Mouse (Mus musculus): ENCODE measurements around the gene Tmem123.

DNA sequence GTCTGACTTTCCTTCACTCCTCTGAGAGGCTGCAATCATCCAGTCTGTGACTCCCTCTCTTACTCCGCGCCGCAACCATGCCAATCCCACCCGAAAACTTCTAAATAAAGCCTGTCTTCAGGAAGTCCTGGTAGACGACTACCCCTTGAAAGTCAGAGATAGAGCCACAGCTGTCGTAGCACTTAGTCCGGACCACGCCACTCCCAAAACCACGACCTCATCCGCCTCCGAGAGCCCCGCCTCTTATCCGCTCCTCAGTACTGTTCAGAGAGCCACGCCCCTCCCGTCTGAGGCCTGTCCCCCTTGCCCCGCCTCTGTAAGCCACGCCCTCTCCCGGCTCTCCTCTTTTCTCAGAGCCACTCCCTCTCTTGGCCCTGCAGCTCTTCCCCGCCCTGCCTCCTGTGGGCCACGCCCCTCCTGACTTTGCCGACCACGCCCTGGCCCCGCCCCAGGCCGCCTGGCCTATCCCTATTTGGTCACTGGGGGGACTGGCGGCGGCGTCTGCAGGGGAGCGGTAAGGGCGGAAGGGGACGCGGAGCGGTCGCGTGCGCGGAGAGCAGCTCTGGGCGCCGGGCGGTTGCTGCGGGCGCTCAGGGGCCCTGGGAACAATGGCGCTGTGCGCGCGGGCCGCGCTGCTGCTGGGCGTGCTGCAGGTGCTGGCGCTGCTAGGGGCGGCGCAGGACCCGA lies at the start of gene Tmem123:
- TF ChIP-seq CTCF (IDR thresholded peaks at IDR 0.05 in 2 of 3, conservative IDR thresholded peaks at IDR 0.05 in 1 of 3; ENCODE audit: control insufficient read depth in 1 of 3, insufficient read depth in 1 of 3, low read depth in 2 of 3, low read length in 3 of 3, poor library complexity in 1 of 3, severe bottlenecking in 1 of 3) (peak in 1 of 3 experiments; percentile 3; a peak in 1 of 6 replicates), NELFE (IDR thresholded peaks at IDR 0.05; ENCODE audit: low read depth, low read length) (peak; percentile 93), POLR2A (IDR thresholded peaks at IDR 0.05; ENCODE audit: control insufficient read depth in 1 of 2, insufficient read depth in 1 of 2, low read depth in 1 of 2, low read length in 2 of 2, poor library complexity in 1 of 2) (peak; percentile 88 to 96), MAX (IDR thresholded peaks at IDR 0.05; ENCODE audit: low read length) (peak; percentile 75), ELF1 (IDR thresholded peaks at IDR 0.05; ENCODE audit: low read depth, low read length) (peak; percentile 84), JUND (IDR thresholded peaks at IDR 0.05; ENCODE audit: low read depth, low read length) (no peak), EP300 (IDR thresholded peaks at IDR 0.05; ENCODE audit: low read depth in 1 of 2, low read length in 2 of 2) (peak; percentile 72), MYC (IDR thresholded peaks at IDR 0.05; ENCODE audit: low read depth, low read length) (peak; percentile 85), SIN3A (IDR thresholded peaks at IDR 0.05; ENCODE audit: low read length) (peak; percentile 80), CHD2 (IDR thresholded peaks at IDR 0.05; ENCODE audit: low read length) (no peak), TCF12 (IDR thresholded peaks at IDR 0.05; ENCODE audit: low read depth, low read length) (peak; percentile 66), ZC3H11A (IDR thresholded peaks at IDR 0.05; ENCODE audit: low read depth, low read length) (peak; percentile 14; the same call in 1 of the 2 replicates), TAL1 (IDR thresholded peaks at IDR 0.05; ENCODE audit: low read length) (peak; percentile 35; the same call in 1 of the 2 replicates), USF1 (IDR thresholded peaks at IDR 0.05; ENCODE audit: low read depth, low read length) (peak; percentile 55)
